Mouse (Mus musculus) gastrocnemius, postnatal 25 days (tissue): Measurements from ENCODE around the gene Cadps2. TPM values are rescaled to one million over a fixed set of nuclear protein-coding genes. Genes with fewer than 3 reads are reported as not detected.

Experiments used
- DNase-seq: peaks from one replicate; pipeline ENCODE4 v3.0.0; 2022
- total RNA-seq, 2 experiments: library from RNA; stranded (reverse); gene quantifications; 1 replicate in 1 of 2; 2 replicates in 1 of 2; pipeline ENCODE4 v1.2.3; 2021

The Cadps2 gene
- total RNA-seq, 2 experiments from 2014 or later, result 0.28 to 0.59 TPM

DNA sequence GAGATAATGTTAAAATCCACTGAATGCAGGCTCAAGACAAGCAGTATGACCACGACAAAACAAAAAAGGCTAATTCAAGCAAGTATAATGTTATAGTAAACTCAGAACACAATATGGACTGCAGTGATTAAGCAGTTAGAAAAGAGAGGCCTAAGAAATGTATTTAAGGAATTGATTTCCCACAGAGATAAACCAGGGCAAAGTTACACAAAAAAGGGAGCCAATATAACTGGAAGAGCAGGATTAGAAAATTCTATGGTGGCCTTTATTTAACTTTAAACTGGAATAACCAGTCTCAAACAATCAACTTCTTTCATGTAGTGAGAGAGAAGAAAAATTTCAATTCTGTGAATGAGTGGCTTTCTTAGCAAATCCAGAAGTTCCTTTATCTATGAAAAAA lies 289.3 kb downstream of the Cadps2 start:
- DNase-seq, result no peak

DNA sequence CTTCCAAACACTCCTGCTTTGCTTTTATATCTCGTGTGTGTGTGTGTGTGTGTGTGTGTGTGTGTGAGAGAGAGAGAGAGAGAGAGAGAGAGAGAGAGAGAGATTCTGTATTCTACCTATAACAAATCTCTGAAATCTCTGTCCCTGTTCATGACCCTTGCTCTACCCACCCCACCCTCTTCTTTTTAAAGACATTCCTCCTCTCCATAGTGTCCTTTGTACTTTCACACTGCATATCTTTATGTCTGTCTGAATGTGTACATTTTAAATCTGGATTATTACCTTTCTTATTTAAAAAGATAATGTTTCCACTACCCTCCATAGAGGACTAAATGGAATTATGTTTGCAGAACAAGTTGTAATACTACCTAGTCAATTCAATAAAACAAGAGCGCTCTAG lies 315.5 kb downstream of the Cadps2 start:
- DNase-seq, result no peak

- no peak for DNase-seq
Observed at GRCm38 (mm10) chr6:23522556-23522955, 316.7 kb downstream of the Cadps2 start.

- DNase-seq, result no peak
Observed at GRCm38 (mm10) chr6:23498611-23499010, 340.6 kb downstream of the Cadps2 start.

- no peak for DNase-seq
Observed at GRCm38 (mm10) chr6:23491804-23492203, 347.4 kb downstream of the Cadps2 start.

- no peak for DNase-seq
Observed at GRCm38 (mm10) chr6:23490431-23490830, 348.8 kb downstream of the Cadps2 start.

DNA sequence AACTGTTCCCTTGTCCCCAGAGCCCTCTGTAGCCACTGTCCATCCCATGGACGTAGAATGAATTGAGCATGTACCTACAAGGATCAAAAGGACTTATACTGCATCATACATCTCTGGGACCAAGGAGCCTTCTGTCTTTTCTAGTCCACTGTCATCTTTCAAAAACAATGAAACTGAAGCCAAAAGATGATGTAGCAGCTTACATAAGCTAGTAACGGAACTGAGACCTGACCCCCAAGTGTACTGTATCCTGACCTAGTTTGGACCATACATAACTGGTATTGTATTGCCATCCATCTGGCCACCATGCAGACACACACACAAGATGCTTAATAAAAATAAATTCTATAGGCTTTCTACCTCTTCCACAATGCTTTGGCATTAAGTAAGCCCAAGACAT lies 350.2 kb downstream of the Cadps2 start:
- no peak for DNase-seq

- DNase-seq, result no peak
Observed at GRCm38 (mm10) chr6:23472686-23473085, 366.5 kb downstream of the Cadps2 start.

GRCm38 (mm10) chr6:23471830-23472229 lies 367.4 kb downstream of the Cadps2 start:
- DNase-seq, result no peak

GRCm38 (mm10) chr6:23467885-23468284 lies 371.3 kb downstream of the Cadps2 start:
- DNase-seq, result no peak

DNA sequence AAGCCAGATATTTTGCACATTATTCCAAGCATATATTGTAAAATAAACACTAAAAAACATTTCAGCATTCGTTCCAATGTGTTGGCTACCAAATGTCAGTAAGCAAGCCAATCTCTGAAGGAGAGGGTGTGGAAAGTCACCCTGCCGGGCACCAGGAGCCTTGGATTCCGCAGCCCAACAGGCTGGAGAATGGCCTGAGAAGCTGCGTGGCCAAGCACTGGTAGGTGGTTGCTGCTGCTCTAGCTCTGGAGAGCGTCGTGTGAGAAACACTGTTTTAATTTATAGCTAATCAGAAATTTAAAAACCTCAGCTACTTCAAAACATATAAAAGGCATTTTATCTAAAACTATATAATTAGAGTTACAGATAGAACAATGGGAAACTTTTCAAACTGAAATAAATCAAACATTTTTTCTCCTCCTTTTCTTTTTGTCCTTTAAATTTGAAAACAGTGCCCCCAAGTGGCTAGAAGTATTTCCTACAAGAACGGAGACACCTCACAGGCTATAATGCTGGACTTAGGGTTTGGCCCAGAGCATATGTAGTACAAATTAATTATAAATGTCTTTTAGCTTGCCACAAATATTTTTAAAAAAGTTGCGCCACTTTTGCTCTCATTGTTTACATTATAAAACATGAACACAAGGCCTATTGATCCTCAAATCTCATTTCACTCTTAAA lies 376.5 kb downstream of the Cadps2 start:
- DNase-seq, result no peak

- no peak for DNase-seq
Observed at GRCm38 (mm10) chr6:23457748-23458147, 381.5 kb downstream of the Cadps2 start.

- DNase-seq, result no peak
Observed at GRCm38 (mm10) chr6:23453907-23454306, 385.3 kb downstream of the Cadps2 start.

DNA sequence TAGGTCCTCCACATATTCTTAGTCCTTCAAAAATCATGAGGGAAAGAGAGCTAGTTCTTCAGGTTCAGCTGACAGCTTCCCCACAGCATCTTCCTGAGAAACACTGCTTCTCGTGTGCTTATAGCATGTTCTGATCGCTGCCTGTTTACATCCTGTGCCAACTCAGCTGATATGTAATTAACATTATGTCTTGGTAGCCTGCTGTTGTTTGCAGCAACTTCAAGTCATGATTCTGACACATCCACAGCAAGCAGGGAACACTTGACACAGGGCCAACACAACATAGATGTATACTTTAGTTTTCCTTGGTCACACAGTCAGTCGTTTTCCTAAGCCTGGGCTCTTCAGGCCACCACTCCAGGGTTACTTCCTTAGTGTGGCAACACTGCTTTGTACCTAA lies 399.3 kb downstream of the Cadps2 start:
- no peak for DNase-seq

- no peak for DNase-seq
Observed at GRCm38 (mm10) chr6:23410256-23411049, 428.8 kb downstream of the Cadps2 start.

- DNase-seq, result no peak
Observed at GRCm38 (mm10) chr6:23394131-23394530, 445.1 kb downstream of the Cadps2 start.

DNA sequence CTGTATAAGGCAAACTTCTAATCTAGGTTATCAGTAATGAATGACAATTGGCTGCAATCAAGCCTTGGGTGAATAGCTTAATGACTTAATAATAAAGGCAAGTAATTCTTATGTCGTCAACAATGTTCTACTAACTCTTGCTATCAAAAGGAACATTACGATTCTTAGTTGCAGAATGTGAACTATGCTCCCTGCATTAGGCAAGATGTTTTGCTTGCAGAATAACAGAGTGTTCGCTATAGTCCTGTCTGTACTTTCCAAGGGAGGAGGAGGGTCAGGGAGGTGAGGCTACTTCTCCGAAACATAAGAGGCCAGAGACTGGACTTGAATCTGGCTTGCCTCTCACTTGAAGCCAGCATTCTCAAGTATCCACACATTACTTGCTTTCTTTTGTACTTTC lies 446.5 kb downstream of the Cadps2 start:
- no peak for DNase-seq

DNA sequence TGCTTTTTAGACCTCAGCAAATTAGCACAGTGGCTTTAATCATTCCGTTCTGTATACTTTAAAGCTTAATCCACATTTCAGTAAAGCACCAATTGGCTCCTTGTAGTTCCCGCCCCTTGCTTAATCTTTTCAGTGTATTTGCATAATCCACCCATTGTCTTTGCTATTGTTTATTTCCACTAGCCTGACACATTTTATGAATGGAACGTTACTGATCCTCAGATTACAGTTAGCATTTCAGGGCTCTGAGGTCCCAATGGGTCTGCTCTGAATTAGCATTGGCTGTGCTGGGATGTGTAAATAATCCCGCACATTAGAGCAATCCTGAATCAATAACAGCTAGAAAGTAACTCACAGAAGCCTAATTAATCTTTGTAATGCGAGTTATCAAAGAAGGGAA lies 452.5 kb downstream of the Cadps2 start:
- DNase-seq, result no peak

- no peak for DNase-seq
Observed at GRCm38 (mm10) chr6:23383004-23383347, 456.2 kb downstream of the Cadps2 start.

DNA sequence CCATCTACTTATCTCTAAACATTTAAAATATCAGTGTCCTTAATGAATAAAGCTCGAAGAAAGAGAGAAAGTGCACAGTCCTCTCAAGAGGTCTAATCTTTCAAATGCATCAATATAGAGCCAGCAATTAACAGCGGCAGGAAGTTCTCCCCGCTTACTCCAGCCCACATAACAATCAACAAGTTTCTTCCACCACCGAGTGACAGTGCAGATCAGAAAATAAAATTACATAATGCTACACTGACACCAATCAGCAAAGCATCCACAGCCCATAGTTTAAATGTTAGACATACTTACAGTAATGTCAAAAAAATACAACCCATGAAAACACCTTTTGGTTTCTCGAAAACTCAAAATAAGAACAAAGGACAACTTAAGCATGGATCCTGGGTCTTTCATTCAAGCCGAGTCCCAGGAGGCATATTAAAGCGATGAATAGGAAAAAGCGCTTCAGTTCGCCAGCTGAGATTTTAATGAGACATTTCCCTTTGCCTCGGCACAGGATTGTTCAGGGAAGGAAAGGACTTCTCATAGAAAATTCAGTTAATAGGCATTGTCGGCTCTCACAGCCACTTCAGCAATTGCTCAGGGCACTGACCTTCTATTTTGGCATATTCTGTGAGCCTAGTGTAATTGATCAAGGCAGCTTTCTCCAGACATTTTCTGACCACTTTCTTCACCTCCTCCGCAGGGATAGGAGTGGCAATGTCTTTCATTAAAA lies 456.8 kb downstream of the Cadps2 start:
- no peak for DNase-seq

DNA sequence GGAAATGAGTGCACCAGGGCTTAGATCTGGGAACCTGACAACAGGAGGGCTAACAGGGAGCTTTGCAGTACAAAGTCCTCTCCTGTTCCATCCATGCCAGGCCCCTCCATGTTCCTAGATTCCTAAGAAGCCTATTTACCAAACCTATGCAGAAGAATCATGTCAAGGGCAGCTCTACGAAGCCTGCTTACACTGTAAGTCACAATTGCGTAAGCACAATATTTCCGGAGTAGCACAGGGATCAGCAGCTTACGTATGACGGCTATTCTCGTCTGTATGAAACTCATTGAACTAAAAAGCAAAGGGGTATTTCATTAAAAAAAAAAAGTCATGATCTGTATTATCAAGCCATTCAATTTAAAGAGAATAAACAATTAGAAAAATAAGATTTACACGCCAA lies 462.9 kb downstream of the Cadps2 start:
- DNase-seq, result no peak

DNA sequence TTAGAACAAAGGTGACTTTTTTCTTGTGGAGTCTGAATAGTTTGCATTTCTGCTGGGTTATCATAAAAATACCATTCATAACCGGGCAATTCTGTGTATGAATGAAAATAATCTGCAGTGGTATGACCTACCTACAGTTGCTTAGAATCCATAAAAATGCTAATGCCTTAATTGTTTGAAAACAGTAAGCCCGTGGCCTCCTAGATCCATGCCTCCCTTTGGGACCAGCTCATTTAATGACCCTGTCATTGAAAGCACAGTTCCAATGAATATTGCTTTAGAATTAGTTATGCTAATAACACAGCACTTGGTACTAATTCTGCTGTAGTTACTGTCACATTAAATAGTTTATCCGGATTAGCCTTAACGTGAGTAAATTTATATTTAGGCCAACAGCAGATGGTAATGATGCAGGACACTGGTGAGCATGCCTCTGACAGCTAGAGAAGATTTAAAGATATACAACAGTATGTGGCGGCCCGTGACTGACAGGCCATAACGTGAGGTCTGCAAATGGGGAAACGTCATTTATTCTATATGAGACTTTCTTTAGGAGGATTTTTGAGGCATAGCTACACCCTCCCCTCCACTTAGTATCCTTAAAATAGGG lies 477.3 kb downstream of the Cadps2 start:
- DNase-seq, result no peak

DNA sequence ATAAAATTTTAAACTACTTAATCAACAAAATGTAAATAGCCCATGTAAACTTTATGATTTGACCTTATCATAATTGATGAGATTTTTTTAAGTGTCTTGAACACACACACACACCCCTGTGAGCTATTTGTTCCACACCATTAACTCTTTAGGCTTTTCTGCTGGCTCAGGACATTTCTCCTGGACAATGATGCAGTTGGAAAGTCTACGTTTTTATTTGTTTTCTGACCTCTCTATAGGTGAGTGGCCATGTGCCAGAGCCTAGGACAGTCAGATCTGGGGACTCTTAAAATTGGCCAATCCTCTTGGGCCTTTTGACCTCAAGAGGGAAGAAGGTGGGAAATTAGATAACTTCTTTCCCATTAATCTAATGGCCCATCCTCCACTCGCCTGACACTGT lies 478.6 kb downstream of the Cadps2 start:
- DNase-seq, result no peak
